Mouse (Mus musculus) forebrain, embryonic 14.5 days (tissue): ENCODE results near the gene Nrip1. TPM values are rescaled to one million over a fixed set of nuclear protein-coding genes. Genes with fewer than 3 reads are reported as not detected.

Source experiments
- ATAC-seq: fragments of 200-750 bp; cut with Nextera tagmentation; 2 replicates; pipeline ENCODE4 v1.8.0; 2017; ENCODE audit warnings: mild to moderate bottlenecking, moderate library complexity
- DNase-seq: peaks from one replicate; pipeline ENCODE4 v3.0.0-alpha.2; 2015; ENCODE audit warnings: low spot score
- H3K27ac ChIP-seq: fragments of 300-500 bp; sonication (generic); 2 replicates; pipeline ENCODE4 v1.5.1; 2014; ENCODE audit warnings: low read depth, mild to moderate bottlenecking, control low read depth, low read length, moderate library complexity
- H3K27me3 ChIP-seq: fragments of 300-500 bp; sonication (generic); replicated peaks from 2 replicates; pipeline ENCODE4 v1.6.1; 2014; ENCODE audit warnings: low read length, control low read depth, mixed read lengths; ENCODE audit not compliant: control insufficient read depth, insufficient read depth
- H3K36me3 ChIP-seq: fragments of 300-500 bp; sonication (generic); 2 replicates; pipeline ENCODE4 v1.6.1; 2014; ENCODE audit warnings: low read length, control low read depth; ENCODE audit not compliant: control insufficient read depth, insufficient read depth
- H3K4me1 ChIP-seq: fragments of 300-500 bp; sonication (generic); 2 replicates; pipeline ENCODE4 v1.6.1; 2014; ENCODE audit warnings: antibody characterized with exemption, low read length, control low read depth; ENCODE audit not compliant: control insufficient read depth, insufficient read depth
- H3K4me2 ChIP-seq: fragments of 300-500 bp; sonication (generic); 2 replicates; pipeline ENCODE4 v1.6.1; 2014; ENCODE audit warnings: mild to moderate bottlenecking, control low read depth, low read length
- H3K4me3 ChIP-seq: fragments of 300-500 bp; sonication (generic); 2 replicates; pipeline ENCODE4 v1.5.1; 2014; ENCODE audit warnings: low read depth, low read length, control low read depth
- H3K9ac ChIP-seq: fragments of 300-500 bp; sonication (generic); 2 replicates; pipeline ENCODE4 v1.6.1; 2014; ENCODE audit warnings: mild to moderate bottlenecking, low read length, control low read depth, moderate library complexity
- H3K9me3 ChIP-seq: fragments of 300-500 bp; sonication (generic); replicated peaks from 2 replicates; pipeline ENCODE4 v1.6.1; 2016; ENCODE audit warnings: low read length, control low read depth, mixed read lengths; ENCODE audit not compliant: control insufficient read depth
- WGBS: fragments of 180-500 bp; shearing (Covaris S2); extraction: QIAGEN DNeasy Blood & Tissue Kit; methylation state at CpG from one replicate; pipeline ENCODE4 v1.1.7; 2014; 5-methylcytosine and 5-hydroxymethylcytosine counted together
- polyA plus RNA-seq: library from polyadenylated mRNA; unstranded; fragments of >200 nt; fragmentation: Nextera tagmentation; extraction: Ambion mirVana; gene quantifications from 2 replicates; pipeline ENCODE4 v1.2.1, GENCODE M21; 2014

The Nrip1 gene
- polyA plus RNA-seq, 1 experiment from 2014 or later, result 16.5 TPM

- Histone ChIP-seq H3K4me2 (no peak overlapping the region), H3K36me3 (no peaks in the 10 kb centered on the region), H3K4me3 (no peak overlapping the region), H3K9ac (no peak overlapping the region), H3K9me3 (no peaks in the 10 kb centered on the region), H3K4me1 (no peaks in the 10 kb centered on the region), H3K27ac (no peak overlapping the region), H3K27me3 (no peaks in the 10 kb centered on the region)
- no peak for ATAC-seq
- DNase-seq, result no peak
- 82% methylated on average over 8 of the region's 8 CpGs for WGBS
Measured at GRCm38 (mm10) chr16:76239353-76239752, 134.3 kb downstream of the Nrip1 start.

GRCm38 (mm10) chr16:76238784-76239183 is 134.8 kb downstream of the Nrip1 start:
- Histone ChIP-seq H3K4me3 (no peak overlapping the region), H3K27me3 (no peaks in the 10 kb centered on the region), H3K27ac (no peak overlapping the region), H3K4me1 (no peaks in the 10 kb centered on the region), H3K4me2 (no peak overlapping the region), H3K36me3 (no peaks in the 10 kb centered on the region), H3K9me3 (no peaks in the 10 kb centered on the region), H3K9ac (no peak overlapping the region)
- DNase-seq (no peak), ATAC-seq (no peak)
- 93% methylated on average over 4 of the region's 4 CpGs for WGBS
